Mouse (Mus musculus): ENCODE results near the gene St8sia1. TPM values are rescaled to one million over a fixed set of nuclear protein-coding genes. Genes with fewer than 3 reads are reported as not detected.

Gene St8sia1
- total RNA-seq, 2 experiments from 2014 or later = 0.83 to 1.2 TPM

DNA sequence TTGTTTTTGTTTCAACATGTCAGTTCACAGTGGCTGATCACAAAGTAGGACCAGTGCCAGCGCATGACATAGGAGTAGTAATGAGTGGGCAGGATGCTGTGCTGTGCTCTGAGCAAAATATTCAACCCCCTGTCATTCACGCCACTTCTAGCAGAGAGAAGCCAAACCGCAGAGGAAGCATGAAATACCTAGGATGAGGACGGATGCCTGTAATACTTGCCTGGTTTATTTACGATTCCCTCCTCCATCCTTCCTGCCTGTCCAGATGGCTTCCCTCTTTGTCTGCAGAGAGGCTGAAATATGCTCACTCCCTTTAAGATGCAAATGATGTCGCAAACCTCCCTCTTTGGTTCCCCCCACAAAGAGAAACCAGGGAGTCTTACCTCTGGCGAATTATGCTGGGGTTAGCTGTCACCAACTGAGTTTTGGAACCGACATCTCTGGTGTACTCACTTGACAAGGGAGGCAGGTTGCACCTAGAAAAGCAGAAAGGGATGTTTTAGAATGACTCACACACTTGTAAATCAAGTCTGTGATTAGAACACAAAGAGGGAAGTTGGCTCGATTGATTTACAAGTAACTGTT lies 96.7 kb downstream of the St8sia1 start:
- DNase-seq (ENCODE audit: low spot score in 2 of 2) = no peak

DNA sequence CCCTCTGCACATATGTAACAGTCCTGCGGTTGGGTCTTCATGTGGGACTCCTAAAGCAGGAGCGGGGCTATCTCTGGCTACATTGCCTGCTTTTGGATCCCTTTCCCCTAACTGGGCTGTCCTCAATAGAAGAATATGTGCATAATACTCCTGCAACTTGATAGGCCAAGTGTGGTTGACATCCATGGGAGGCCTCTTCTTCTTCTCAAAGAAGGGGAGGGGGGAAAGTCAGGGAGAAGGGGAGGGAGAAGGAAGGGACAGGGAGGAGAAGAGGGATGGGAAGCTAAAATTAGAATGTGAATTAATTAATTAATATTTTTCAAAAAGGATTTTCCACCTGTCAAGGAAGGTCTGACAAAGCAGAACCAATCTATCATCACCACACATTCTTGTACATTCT lies 97.2 kb downstream of the St8sia1 start:
- DNase-seq (ENCODE audit: low spot score in 2 of 2) = no peak

DNA sequence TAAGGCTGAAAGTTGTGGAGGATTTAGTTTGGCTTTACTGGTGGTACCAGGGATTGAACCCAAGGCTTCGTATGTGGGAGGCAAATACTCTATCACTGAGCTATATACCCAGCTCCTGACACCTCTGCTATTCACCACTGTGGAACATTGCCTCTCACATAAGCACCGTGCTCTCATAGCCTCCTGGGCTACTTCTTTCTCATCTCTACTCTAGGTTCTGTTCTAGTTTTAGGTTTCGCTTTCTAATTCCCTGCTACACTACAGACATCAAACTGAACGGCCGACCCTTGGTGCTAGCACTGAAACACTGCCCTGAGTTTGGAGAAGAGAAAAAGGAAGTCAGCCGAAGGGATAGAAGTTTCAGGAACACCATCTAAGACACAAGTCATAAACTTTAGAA lies 99.1 kb downstream of the St8sia1 start:
- no peak for DNase-seq (ENCODE audit: low spot score in 2 of 2)

DNA sequence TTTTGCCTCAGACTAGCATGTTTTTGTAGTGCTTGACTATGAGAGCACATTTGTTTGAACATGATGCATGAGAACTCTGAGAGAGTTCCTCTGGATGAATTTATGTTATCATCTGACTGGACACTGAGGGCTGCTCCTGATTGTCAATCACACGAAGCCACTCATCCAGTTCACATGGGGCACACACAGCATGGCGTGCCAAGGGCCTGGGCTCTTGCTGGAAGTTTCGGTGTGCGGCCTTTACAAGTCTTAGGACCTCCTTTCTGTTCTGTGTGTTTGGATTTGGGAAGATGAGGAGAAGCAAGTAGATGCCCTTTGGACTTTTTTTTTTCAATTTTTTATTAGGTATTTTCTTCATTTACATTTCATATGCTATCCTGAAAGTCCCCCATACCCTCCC lies 100.4 kb downstream of the St8sia1 start:
- no peak for DNase-seq (ENCODE audit: low spot score in 2 of 2)

DNA sequence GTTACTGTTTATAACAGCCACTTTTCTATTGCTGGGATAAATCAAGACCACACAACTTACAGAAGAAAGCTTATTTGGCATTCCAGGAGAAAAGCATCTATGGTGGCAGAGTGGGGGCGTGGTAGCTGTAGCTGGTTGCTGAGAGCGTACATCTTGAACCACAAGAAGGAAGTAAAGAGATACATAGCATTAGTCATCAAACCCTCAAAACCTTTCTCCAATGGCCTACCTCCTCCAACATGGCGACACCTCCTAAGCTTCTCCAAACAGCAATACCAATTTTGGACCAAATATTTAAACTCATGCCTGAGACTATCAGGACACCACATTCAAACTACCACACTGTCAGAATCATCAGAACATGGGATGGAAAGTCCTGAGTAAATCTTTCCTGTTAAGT lies 102.0 kb downstream of the St8sia1 start:
- no peak for DNase-seq (ENCODE audit: low spot score in 2 of 2)

DNA sequence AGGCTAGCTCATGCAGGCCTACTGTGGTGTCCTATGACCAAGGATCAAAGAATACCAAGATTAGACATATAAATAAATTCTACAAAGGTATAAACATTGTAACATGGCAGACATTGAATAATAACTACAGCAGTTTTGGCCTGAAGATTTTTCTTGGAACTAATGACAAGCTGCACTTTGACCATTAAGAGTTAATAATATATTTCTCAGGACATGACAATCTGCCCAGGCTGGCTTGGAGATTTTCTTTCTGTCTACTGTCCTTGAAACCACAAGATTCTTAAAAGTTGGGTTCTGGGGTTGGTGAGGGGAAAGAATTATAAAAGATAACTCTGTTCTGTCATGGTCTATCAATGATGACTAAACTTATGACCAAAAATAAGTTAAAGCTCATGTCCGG lies 103.9 kb downstream of the St8sia1 start:
- no peak for DNase-seq (ENCODE audit: low spot score in 2 of 2)

DNA sequence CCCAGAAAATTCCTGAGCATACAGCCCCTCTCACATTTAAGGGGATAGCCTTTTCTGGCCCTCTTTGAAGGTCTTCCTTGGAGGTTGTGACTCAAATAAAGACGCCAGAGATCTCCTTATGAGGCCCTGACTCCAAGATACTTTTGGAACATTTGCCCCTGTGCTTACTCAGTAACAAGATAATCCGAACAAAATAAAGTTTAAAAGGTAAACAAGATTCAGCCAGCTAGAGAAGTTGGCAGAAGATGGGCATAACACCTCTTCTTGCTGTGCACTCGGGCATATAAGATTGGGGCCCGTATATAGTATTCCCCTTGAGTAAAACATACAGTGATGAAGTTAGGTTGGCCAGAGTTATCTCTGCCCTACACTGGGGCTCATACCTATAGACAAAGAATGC lies 104.3 kb downstream of the St8sia1 start:
- no peak for DNase-seq (ENCODE audit: low spot score in 2 of 2)

DNA sequence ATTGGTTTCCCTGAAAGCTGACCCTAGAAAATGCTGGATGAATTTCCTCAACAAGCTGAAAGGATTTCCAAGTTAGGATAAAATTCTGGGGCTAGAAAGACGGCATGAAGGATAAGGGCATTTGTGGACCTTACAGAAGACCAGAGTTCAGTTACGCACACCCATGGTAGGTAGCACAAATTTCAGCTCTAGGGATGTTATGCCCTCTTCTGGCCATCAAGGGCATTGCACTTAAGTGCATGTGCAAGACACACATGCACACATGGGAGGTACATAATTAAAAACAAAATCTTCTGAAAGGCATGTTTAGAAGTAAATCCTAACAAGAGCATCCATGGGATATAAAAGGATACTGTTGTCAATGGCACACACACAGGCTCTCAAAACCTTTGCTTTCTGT lies 105.3 kb downstream of the St8sia1 start:
- DNase-seq (ENCODE audit: low spot score in 2 of 2) = no peak

DNA sequence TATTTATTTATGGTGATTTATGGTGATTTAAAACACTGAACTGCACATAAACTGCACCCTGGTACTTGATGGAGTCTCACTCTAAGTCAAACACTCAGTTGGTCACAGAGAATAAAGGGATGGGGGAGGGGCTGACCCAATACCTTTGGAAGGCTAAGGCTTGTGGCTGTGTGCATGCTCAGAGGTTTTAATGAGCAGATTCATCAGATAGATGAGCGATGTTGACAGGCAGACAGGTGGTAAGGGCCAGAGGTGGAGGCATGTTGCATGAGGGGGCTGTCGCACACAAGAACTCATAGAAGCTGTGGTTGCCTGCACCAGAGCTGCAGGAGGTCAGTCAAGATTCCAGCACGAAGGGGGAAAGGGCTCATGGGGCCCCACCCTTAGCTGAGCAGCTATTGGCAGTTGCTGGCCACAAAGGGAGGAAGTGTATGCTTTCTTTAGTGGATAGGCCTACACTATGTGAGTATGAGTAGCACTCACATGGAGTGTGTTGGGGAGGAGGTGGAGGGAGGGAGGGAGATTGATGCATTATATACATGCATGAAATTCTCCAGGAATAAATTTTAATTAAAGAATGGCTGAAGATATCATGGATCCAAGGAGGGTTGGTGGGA lies 107.9 kb downstream of the St8sia1 start:
- no peak for DNase-seq (ENCODE audit: low spot score in 2 of 2)

DNA sequence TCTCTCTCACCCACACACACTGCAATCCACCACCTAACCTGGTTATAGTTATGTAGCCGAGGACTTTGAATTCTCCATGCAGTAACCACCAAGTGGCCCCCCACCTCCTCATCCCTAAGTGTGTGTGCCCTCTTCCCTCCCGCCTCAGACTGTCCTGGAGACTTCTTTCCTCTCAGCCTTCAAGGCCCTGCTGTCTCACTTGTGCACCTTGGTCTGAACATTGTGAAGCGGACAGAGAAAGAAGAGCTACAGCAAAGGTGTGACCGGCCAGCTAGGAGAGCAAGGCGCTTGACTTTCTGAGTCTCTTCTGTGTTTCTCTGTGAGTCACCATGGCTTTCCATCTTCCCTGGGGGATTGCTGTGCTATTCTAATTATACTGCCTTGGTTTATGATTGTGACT lies 108.5 kb downstream of the St8sia1 start:
- no peak for DNase-seq (ENCODE audit: low spot score in 2 of 2)

DNA sequence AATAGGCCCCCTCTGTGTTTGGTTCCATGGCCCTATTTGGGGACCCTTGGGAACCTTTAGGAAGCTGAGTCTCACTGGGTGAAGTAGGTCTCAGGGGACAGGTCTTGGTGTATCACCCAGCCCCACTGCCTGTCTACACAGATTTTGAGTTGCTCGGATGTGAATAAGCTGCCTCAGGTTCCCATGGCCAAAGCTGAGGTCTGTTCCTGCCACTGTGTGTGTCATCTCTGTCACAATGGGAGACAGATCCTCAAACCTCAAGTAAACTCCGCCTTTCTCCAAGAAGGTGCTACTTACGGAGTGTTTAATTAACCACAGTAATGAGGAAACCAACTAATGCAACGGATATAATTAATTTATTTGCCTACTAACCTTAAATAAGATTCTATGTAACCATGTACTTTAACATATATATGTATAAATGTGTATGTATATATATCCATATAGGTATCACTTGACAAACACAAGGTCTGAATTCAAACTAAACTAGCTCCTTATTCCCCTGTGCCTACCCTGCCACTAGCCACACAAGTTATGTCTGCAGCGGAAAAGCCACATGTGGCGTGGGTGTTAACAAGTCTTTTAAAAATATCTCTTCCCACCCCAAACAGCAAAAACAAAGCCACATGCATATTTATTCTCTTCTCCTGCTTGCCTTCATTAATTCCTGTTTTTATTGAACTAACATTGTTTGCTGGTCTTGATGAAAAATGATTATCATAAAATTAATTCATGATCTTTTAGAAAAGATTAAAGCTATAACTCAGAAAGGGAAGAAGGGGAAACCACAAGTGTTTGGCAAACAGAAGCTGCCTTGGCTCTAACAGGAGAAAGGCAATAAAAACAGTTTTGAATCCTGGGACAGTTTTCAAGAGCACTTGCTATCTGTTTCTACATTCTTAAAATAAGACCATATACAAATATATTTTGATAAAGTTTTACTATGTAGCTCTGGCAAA lies 111.6 kb downstream of the St8sia1 start:
- DNase-seq (ENCODE audit: low spot score in 2 of 2) = no peak

DNA sequence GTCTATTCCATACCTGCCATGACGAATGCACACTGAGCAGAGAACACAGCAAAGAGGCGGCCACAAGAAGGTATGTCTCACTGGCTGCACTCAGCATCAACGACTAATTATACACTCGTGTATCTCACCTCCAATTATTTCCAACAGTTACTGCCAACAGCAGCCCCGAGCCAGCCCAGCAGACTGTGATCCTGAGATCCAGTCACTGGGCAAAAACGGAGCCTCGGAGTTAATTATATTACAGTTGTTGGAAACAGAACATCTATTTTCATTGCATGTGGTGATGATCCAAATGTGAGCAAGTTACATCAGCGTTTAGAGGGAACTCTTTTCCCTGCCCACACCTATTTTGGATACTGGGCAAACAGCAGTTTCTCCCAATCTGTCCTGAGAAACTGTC lies 113.8 kb downstream of the St8sia1 start:
- no peak for DNase-seq (ENCODE audit: low spot score in 2 of 2)

DNA sequence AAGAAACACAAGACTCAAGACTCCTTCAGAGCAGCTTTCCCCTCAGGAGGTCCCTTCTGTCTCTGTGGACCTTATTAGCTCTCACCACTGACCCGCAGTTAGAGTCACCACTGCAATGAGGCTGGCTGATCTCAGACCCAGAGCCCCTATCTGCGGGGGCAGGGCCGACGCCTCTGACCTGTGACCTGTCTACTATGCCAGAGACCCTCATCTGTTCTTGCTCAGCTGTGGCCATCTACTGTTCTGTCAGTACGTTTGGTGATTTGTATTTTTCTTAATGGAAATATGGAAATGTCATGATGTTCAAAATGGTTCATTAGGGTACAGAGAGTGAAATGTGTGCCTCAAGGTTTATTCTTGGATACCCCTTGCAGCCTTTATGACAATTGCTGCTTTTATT lies 114.9 kb downstream of the St8sia1 start:
- no peak for DNase-seq (ENCODE audit: low spot score in 2 of 2)

DNA sequence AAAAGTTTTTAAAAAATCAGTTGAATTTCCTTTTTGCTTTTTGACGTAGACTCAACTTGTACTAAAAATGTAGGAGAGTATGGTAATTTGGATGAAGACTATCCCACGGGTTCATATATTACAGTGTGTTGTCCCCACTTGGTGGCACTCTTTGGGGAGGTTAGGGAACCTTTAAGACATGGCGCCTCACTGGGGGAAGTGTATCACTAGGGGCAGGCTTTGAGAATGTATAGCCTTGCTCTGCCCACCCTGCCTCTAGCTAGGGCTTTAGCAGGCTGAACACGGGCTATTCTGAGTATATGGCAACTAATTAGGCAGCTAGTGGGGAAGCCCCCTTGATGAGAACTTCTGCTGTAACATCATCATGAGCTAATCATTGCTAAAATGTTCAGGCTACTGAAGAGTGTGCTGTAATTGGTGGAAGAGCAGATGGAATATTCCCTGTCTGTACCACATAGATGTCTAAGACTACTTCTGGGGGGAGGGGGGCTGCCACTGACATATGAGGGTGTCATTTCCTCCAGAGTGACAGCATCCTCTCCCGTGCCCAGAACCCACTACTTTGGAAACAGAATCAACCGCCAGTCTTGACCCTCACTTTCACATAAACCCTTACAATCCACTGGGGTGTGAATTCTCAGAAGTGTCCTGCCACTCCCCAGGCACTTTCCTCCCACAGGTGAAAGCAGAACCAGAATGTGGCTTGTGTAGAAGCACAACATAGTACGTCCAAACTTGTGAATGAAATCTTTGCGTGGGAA lies 116.2 kb downstream of the St8sia1 start:
- DNase-seq (ENCODE audit: low spot score in 2 of 2) = no peak

DNA sequence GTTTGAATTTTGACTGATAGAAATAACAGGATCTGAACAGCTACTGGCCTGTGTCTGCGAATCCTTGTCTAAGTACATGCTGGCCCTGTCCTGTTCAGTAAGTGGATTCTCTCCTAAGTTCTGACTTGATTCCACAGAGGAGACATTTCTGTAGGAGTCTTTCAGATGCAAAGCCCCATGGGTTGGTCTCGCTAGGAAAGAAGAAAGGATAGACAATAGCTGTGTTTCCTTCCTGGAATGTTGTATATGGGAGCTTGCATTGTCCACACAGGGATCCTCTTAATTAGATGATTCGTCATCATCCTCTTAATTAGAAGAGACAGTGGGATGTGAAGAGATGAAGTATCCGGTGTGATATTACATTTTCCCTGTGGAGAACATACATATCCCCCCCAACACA lies 117.4 kb downstream of the St8sia1 start:
- DNase-seq (ENCODE audit: low spot score in 2 of 2) = no peak

DNA sequence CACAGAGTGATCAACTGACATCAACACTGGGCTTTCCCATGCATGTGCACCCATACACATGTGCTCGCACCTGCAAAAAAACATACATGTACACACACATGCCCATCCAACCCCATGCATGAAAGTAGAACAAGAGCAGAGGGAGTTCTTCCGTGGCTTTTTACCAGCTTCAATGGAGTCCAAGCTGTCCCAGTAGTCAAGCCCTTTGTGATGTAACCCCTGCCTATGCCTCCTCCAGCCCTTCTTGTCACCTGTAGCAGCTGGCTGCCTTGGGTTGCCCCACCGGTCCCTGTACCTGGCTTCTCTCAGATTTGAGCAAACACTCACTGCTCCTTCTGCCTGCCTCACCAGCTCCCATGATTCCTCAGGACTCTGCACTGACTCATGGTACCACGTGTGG lies 119.2 kb downstream of the St8sia1 start:
- DNase-seq (ENCODE audit: low spot score in 2 of 2) = no peak

DNA sequence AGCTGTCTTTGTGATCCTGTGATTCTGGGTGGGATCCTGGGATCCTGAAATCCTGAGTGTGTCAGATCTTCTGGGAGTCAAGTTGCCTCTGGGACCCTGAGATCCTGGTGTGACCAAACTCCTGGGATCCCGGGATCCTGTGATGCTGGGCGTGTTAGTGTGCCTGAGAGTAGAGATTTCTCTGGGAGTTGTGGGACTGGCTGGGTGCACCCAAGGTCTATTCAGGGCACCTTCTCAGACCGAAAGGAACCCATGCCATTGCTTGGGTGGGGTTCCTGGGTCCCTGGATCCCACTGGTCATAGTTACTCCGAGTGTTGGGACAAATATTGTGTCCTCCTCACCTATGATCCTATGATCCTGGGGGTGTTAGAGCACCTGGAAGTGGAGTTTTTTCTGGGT lies 120.2 kb downstream of the St8sia1 start:
- no peak for DNase-seq (ENCODE audit: low spot score in 2 of 2)

DNA sequence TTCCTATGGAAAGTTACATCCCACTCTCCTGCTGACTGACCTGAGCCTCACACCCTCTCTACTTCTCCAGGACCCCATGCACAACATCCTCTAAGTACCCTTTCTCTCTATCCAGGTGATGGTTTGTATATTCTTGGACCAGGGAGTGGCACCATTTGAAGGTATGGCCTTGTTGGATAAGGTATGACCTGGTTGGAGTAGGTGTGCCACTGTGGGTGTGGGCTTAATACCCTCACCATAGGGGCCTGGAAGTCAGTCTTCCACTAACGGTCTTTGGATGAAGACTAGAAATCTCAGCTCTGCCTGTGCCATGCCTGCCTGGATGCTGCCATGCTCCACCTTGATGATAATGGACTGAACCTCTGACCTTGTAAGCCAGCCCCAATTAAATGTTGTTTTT lies 125.8 kb downstream of the St8sia1 start:
- DNase-seq (ENCODE audit: low spot score in 2 of 2) = no peak

DNA sequence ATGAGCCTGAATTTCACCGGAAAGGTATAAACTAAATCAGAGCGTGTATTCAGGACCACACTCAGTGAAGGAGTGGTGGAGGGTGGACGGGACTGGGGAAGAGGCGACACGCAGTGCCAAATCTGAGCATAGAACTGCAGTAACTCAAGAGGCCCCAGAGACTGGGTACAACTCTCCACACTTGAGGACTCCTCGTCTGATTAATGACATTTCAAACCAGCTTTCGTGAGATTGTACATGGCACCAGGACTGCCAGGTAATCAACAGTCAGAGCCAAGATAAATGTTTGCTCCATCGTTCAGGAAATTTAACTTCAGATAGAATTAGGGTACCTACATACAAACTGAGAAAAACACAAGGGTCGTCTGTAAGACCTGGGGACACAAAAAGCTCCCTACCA lies 126.9 kb downstream of the St8sia1 start:
- no peak for DNase-seq (ENCODE audit: low spot score in 2 of 2)

DNA sequence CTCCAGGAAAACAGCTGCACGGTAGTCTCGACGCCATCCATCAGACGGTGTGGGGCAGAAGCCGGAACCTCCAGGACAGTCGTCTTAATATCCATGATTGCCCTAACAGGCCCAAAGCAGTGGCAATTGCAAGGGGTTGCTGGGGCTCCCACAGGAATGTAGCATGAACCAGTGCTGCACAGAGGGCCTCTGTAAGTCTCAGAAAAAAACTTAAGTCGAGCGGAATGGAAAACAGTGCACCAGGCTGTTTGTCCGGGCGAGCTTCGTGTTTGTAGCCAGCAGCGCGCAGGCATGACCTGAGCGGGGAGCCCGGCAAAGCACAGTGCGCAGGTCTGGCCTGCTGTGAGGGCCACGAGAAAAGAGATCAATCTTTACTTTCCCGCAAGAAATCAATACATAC lies 128.5 kb downstream of the St8sia1 start:
- DNase-seq (ENCODE audit: low spot score in 2 of 2) = no peak

DNA sequence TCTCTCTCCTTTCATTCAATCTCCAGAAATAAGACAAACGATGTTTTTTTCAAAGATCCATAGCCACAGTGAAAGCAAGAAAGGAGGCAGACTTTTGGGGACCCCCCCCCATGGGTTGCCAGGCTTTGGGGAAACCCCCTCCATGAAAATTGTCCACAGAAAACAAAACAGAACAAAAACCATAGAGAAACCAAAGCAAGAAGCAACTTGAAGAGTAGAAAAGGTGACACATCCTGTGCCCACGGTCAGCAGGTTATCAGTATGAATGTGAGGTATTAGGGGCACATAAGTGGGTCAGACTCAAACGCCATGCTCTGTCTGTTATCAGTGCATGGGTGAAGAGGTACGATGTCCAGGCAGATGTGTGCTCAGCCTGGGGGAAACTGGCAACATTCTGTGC lies 129.3 kb downstream of the St8sia1 start:
- DNase-seq (ENCODE audit: low spot score in 2 of 2) = no peak

DNA sequence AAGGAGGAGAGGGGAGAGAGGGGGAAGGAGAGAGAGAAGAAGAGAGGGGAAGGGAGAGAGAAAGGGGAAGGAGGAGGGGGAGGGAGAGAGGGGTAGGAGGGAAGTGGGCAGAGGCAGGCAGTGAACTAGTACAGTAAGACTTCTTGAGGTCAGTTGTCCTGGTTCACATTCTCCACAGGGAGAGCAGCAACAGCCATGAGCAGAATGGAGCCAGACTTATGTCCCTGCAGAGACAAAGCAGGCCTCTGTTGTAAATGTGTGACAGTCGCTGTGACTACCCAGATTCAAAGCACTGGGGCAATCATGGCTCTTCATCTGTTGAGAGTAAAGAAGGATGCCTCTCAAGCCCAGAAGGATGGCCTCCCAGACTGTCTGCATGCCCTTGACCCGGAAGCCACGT lies 132.5 kb downstream of the St8sia1 start:
- DNase-seq (ENCODE audit: low spot score in 2 of 2) = no peak

All from adrenal gland, adult 18-20 months (tissue).